Mouse (Mus musculus): ENCODE results near the gene Gm12355.

Gm12355 gene

GRCm38 (mm10) chr11:98582030-98582388, 43.5 kb downstream of the Gm12355 start:
- DNase-seq (ENCODE audit: low read depth, low spot score): no peak

GRCm38 (mm10) chr11:98581286-98582029, 44.0 kb downstream of the Gm12355 start:
- peak; percentile 76 for DNase-seq (ENCODE audit: low read depth, low spot score)

- DNase-seq (ENCODE audit: low read depth, low spot score): peak; percentile 76
Measured at GRCm38 (mm10) chr11:98580301-98581121, 45.0 kb downstream of the Gm12355 start.

- no peak for DNase-seq (ENCODE audit: low read depth, low spot score)
Measured at GRCm38 (mm10) chr11:98577776-98578175, 47.7 kb downstream of the Gm12355 start.

Data from R1 (cell line).